Mouse (Mus musculus) lung, postnatal 4 days (tissue): ENCODE results near the gene Tmed9.

Experiments
- DNase-seq, 2 experiments: peaks; one replicate each; pipeline ENCODE4 v3.0.0; 2021

Gene Tmed9

GRCm38 (mm10) chr13:55573432-55573831 is at the start of gene Tmed9:
Tmed9 (plus strand) TSS chr13:55573732.
- DNase-seq: no peak

- DNase-seq: peak in 1 of 2 experiments; percentile 22
Measured at GRCm38 (mm10) chr13:55523951-55524600, 49.5 kb upstream of the Tmed9 start.

GRCm38 (mm10) chr13:55525733-55526553 is 47.6 kb upstream of the Tmed9 start:
- DNase-seq: no peak

GRCm38 (mm10) chr13:55527212-55527611 is 46.3 kb upstream of the Tmed9 start:
- peak in 1 of 2 experiments; percentile 24 for DNase-seq

GRCm38 (mm10) chr13:55527834-55528772 is 45.4 kb upstream of the Tmed9 start:
- peak; percentile 57 to 58 for DNase-seq

- DNase-seq: peak in 1 of 2 experiments; percentile 48
Measured at GRCm38 (mm10) chr13:55529198-55529915, 44.2 kb upstream of the Tmed9 start, which contains the start of gene Dok3. Dok3 (minus strand) TSS chr13:55529296.

DNA sequence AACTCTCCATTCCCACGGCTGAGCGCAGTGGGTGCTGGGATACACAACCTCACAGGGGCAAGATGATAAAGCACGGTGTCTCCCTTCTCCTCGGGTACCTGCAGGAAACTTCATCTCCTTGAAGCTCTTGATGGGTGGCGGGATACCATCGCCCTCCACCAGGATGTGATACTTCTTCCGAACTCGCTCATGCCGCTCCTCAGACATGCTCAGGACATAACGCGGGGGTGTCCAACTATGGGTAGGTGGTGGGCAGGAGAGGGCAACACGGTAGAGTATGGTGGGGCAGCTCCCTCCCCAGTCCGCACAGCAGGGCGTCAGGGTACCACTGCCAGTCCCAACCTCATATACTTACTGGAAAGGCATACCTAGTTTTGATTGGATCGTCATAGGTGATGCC is 38.3 kb upstream of the Tmed9 start:
- DNase-seq: no peak

DNA sequence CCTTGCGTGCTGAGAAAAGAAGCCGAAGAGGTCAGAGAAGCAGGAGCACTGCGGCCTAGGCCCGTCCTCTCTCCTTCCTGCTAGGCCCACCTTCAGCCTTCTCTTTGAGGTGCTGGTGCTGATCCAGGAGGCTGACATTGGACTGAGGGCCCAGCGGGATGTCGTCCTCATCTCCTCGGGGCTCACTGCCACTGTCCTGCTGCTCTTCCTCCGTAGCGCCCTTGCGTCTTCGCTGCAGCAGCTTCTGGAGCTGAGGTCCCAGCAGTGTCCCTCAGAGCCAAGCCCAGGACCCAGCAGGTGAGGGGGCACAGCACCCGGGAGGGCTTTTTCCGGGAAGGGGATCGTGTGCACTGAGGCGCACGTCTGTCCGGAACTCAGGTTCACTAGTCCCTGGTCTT is 37.7 kb upstream of the Tmed9 start:
- no peak for DNase-seq

DNA sequence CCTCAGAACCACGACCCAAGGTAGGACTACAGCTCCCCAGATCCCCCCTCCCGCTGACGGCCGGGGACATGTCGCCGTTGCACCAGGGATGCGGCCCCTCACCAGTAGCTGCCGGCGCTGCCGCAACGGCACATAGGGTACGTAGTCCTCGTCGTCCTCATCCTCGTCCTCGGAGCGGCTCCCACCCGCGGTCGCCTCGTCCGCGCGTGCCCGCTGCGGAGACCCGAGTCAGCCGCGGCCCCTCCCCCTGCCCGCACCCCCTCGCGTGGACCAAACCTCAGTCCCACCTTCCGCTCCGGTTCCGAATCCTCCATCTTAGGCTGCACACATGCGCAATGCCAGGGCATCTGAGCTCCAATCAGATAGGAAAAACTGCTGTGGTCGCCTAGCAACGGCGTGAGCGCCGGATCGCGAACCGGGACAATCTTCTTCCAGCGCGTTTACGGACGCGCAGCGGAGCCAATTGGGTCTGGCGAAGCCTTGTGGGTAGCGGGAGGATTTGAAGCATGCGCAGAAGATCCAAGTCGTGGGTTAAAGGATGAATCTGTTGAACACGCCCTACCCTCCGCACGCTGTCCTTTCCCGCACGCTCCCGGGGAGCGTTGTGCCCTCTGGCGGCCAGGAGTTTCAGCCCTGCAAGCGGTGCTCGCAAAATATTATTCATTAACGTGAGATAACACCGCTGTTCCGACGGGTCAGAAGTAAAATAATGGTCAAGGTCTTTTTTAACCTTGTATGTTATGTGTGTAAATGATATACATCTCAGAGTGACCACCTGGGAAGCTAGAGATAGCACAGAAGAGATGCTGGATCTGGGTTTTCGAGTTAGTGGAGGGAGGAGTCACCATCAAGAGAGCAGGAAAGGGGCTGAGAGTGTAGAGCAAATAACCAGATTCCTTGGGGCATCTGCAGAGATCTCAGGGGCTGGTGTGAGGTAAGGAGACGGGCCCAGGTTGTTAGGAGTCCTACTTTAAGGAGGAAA is 37.0 kb upstream of the Tmed9 start, which contains the start of gene Ddx41:
Gene Ddx41, minus strand, starts transcription at position 465 of the 982 bp plus-strand sequence.
- peak; percentile 100 for DNase-seq

- DNase-seq: peak in 1 of 2 experiments; percentile 42
Measured at GRCm38 (mm10) chr13:55540933-55541332, 32.6 kb upstream of the Tmed9 start.

DNA sequence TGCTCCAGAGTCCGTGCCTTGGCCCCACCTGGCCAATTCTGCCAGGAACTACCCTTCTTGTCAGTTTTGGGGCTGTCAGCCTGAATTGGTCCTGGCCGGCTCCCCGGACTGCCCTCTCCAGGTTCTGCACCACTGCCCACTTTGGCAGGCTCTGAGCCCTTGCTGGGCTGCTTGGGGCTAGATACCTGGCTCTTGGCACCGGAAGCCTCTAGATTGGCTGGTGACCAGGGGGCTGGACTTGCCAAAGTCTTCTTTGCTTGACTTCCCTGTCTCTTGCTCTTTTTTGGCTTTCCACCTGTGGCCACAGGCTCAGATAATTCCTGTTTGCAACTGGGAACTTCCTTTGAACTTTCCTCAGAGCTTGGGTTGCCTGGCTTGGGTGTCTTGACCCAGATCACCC is 30.6 kb upstream of the Tmed9 start:
- peak; percentile 51 to 76 for DNase-seq

DNA sequence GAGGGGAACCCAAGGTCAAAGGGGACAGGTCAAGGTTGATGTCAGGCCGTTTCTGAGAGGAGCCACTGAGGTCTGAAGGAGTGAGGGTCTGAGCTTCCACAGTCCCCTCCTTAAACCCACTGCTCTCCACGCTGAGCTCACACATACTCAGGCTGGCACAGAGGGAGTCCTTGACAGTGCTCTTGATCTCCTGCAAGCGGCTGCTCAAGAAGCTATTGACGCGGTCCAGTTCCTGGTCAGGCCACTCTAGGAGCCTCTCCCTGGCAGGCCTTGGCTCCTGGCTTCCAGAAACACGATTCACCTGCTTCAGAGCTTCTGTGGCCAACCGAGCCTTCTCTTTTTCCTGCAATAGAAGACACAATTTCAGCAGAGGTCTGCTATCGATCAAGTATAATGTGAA is 30.1 kb upstream of the Tmed9 start:
- DNase-seq: peak; percentile 33 to 76

GRCm38 (mm10) chr13:55544792-55545191 is 28.7 kb upstream of the Tmed9 start:
- no peak for DNase-seq

DNA sequence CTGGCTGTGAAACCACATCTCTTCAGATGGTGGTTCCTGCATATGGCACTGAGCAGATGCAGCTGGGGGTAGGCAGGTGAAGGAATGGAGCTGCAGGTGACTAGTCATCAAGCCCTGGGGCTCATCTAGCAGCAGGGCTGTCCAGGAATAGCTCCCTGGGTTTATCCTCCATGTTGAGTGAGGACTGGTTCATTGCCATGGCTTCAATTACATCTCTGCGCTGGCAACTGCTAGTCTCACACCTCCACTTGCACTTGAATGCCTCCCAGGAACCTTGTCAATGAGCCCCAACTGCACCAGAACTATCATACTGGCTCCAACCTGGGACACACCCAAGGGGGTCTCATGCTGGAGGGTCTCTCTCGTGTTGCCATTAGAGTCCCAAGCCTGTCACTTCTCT is 25.6 kb upstream of the Tmed9 start:
- no peak for DNase-seq

- DNase-seq: no peak
Measured at GRCm38 (mm10) chr13:55548426-55548825, 25.1 kb upstream of the Tmed9 start.

- DNase-seq: peak in 1 of 2 experiments; percentile 22
Measured at GRCm38 (mm10) chr13:55549061-55549460, 24.5 kb upstream of the Tmed9 start.

DNA sequence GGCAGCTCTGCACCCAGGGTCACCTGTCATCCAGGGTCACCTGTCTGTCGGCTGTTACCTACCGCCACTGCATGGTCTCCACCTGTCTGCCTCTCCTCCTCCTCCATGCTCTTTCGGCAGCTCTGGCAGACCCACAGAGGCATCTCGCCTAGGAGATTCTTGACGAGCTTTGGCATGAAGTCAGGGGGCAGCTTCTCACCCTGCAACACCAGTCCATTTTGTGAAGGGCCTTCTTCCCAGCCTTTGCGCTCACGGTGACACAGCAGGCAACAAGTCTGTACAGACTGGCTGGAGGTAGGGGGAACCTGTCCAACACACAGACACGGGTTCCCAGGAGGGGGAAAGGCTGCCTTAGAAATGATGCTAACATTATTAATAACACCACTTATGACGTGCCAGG is 17.6 kb upstream of the Tmed9 start:
- DNase-seq: no peak

DNA sequence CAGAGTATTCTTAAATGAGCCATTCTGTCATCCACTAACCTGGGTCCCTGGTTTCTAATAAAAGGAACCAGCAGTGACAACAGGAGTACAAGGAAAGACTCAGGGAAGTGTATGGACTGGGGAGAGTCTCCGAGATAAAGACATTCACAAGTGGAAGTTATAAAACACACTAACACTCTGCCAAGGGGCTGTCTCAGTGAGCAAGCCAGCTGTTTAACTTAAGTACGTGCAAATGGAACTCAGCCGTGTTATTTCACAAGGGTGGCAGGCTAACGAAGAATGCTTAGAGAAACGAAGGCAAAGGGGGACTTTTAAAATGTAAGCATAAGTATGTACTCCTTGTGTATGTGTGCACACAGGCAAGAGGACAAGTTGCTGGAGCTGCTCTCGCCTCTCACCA is 16.0 kb upstream of the Tmed9 start:
- DNase-seq: peak; percentile 28 to 43

GRCm38 (mm10) chr13:55563266-55563879 is 10.2 kb upstream of the Tmed9 start:
- no peak for DNase-seq

GRCm38 (mm10) chr13:55567001-55567400 is 6.5 kb upstream of the Tmed9 start:
- no peak for DNase-seq
